10 mouse cellular contexts compared by ENCODE assay signal in the genomic region with DNA sequence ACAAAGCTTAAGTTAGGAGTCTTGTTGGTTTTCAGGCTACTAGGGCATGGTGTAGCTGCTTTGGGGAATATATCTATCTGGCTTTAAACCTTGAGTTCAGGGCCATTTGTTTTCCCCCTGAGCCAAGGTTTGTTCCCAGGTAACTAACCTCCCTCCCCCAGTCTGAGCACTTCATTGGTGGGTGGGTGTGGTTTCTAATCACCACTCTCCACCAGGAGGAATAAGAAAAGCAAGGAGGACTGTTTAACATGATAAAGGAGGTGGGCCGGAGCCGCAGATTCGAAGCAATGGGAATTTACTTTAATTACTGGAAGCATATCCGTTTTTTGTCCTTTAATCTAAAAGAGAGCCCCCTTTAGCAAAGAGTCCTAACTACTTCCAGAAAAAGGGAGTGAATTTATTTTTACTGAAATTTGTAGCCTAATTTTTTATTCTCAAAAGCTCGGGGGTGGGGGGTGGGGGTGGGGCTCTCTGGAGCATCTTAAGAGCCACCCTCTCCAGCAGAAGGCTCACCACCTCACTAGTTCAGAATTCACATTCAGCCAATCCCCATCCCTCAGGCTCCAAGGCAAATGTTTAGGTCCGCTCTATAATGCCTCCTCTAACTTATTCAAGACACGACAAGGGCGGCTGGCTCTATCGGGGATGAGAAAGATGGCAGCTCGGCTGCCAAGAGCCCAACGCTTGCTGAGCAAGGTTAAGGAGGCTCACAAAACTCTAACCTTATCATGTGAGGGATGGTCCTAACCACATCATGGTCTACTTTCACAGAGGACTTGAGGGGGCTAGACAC. TPM values are rescaled to one million over a fixed set of nuclear protein-coding genes. Genes with fewer than 3 reads are reported as not detected.
DNase-seq lines count a peak whose midpoint lies in the region; ATAC-seq lines count a peak whose summit lies in the region.
"Had no signal": no experiment of that assay in that cellular context is flagged by ENCODE, and none has a peak within 500 bp of the region (broad histone marks: within the 10 kb centered on the region; RNA-seq: fewer than 3 reads in every experiment).

No protein-coding gene starts in this region.

- H3K27me3 ChIP-seq in hindbrain, embryonic 12.5 days, result peaks cover 68% of the 10 kb centered on the region
- peaks cover 75% of the 10 kb centered on the region for H3K27me3 ChIP-seq in hindbrain, embryonic 13.5 days
- 0 out of 2 replicates have a peak, but pooled peaks cover 3% of the 10 kb centered on the region for H3K27me3 ChIP-seq in intestine, embryonic 15.5 days (replicated peaks)

- 14% methylated on average over 11 of the region's 11 CpGs for WGBS in hindbrain, embryonic 12.5 days
- 17% methylated on average over 11 of the region's 11 CpGs for WGBS in hindbrain, embryonic 13.5 days
- WGBS in intestine, embryonic 15.5 days, result 33% methylated on average over 11 of the region's 11 CpGs

- DNase-seq in c-Kit-negative CD71-positive TER-119-positive erythroid progenitor cells, embryonic 14.5 days (ENCODE audit: low read depth, low spot score), result peak; percentile 74
- peak; percentile 30 for DNase-seq in neural tube, embryonic 10.5 days (ENCODE audit: extremely low spot score, low spot score)
- DNase-seq in cerebellum, postnatal 14 days, result no peak
- DNase-seq in gastrocnemius, postnatal 25 days, result no peak
- no peak for DNase-seq in kidney, adult 8-10 months

- H3K4me2 ChIP-seq in hindbrain, embryonic 12.5 days (replicated peaks), result peak overlapping the region; percentile 17
- no peak overlapping the region for H3K4me2 ChIP-seq in hindbrain, embryonic 13.5 days
- H3K4me2 ChIP-seq in intestine, embryonic 15.5 days (replicated peaks), result peak overlapping the region; percentile 95

- H3K4me1 ChIP-seq in hindbrain, embryonic 12.5 days, result peaks cover 36% of the 10 kb centered on the region
- peaks cover 49% of the 10 kb centered on the region for H3K4me1 ChIP-seq in hindbrain, embryonic 13.5 days (replicated peaks)
- peaks cover 29% of the 10 kb centered on the region for H3K4me1 ChIP-seq in intestine, embryonic 15.5 days (replicated peaks)

- no peaks in the 10 kb centered on the region for H3K9me3 ChIP-seq in hindbrain, embryonic 12.5 days (replicated peaks)
- no peaks in the 10 kb centered on the region for H3K9me3 ChIP-seq in hindbrain, embryonic 13.5 days
- no peaks in the 10 kb centered on the region for H3K9me3 ChIP-seq in intestine, embryonic 15.5 days
- H3K9me3 ChIP-seq: hindbrain, embryonic 15.5 days had no signal

- H3K36me3 ChIP-seq in hindbrain, embryonic 12.5 days, result no peaks in the 10 kb centered on the region
- no peaks in the 10 kb centered on the region for H3K36me3 ChIP-seq in hindbrain, embryonic 13.5 days
- H3K36me3 ChIP-seq in intestine, embryonic 15.5 days, result 0 out of 2 replicates have a peak, but pooled peaks cover 2% of the 10 kb centered on the region
- H3K36me3 ChIP-seq: hindbrain, embryonic 15.5 days had no signal

- ATAC-seq in hindbrain, embryonic 12.5 days (ENCODE audit: low FRiP score), result no peak
- no peak for ATAC-seq in hindbrain, embryonic 13.5 days (ENCODE audit: low FRiP score)
- no peak for ATAC-seq in intestine, embryonic 15.5 days

- H3K4me3 ChIP-seq in hindbrain, embryonic 12.5 days, result no peak overlapping the region
- H3K4me3 ChIP-seq in hindbrain, embryonic 13.5 days, result no peak overlapping the region
- H3K4me3 ChIP-seq in intestine, embryonic 15.5 days (replicated peaks), result peak overlapping the region; percentile 78

- H3K9ac ChIP-seq in hindbrain, embryonic 12.5 days, result no peak overlapping the region
- no peak overlapping the region for H3K9ac ChIP-seq in hindbrain, embryonic 13.5 days
- no peak overlapping the region for H3K9ac ChIP-seq in intestine, embryonic 15.5 days
- H3K9ac ChIP-seq: hindbrain, embryonic 15.5 days had no signal

- H3K27ac ChIP-seq in hindbrain, embryonic 12.5 days, result no peak overlapping the region
- no peak overlapping the region for H3K27ac ChIP-seq in hindbrain, embryonic 13.5 days
- no peak overlapping the region for H3K27ac ChIP-seq in intestine, embryonic 15.5 days
- H3K27ac ChIP-seq: hindbrain, embryonic 15.5 days; macrophage had no signal

RNA-seq across cellular contexts. Expression of gene Fzd5, which starts 3.9 kb away (rescaled TPM):
- polyA plus RNA-seq in hindbrain, embryonic 12.5 days (2016; fragmentation: Nextera tagmentation; extraction: Ambion mirVana), result 0.48 and 0.56 TPM in 2 replicates
- 0.21 and 0.27 TPM in 2 replicates for polyA plus RNA-seq in hindbrain, embryonic 13.5 days (2015; fragmentation: Nextera tagmentation; extraction: Ambion mirVana)
- polyA plus RNA-seq in intestine, embryonic 15.5 days (2015; fragmentation: Nextera tagmentation; extraction: Ambion mirVana), result 7.1 and 8.0 TPM in 2 replicates
- total RNA-seq in gastrocnemius, postnatal 25 days (2021), result 1 to 10 TPM; 1.5 to 2.0 TPM

RNA-seq across cellular contexts. Expression of gene Ccnyl1, which starts 43.4 kb away (rescaled TPM):
- 7.6 and 7.8 TPM in 2 replicates for polyA plus RNA-seq in hindbrain, embryonic 12.5 days (2016; fragmentation: Nextera tagmentation; extraction: Ambion mirVana)
- polyA plus RNA-seq in hindbrain, embryonic 13.5 days (2015; fragmentation: Nextera tagmentation; extraction: Ambion mirVana), result 5.0 and 5.3 TPM in 2 replicates
- 4.0 and 4.3 TPM in 2 replicates for polyA plus RNA-seq in intestine, embryonic 15.5 days (2015; fragmentation: Nextera tagmentation; extraction: Ambion mirVana)
- 10 to 100 TPM; 19.7 to 20.5 TPM for total RNA-seq in gastrocnemius, postnatal 25 days (2021)

Comparison
In these comparisons a context has a peak if more than half of its experiments do, and no peak if none do; other contexts are left out.
1. DNase-seq: peak in c-Kit-negative CD71-positive TER-119-positive erythroid progenitor cells, embryonic 14.5 days (single experiment) and neural tube, embryonic 10.5 days (single experiment); none in cerebellum, postnatal 14 days (0 of 2), gastrocnemius, postnatal 25 days (single experiment) and kidney, adult 8-10 months (0 of 2).